Mouse (Mus musculus) lung, embryonic 16.5 days (tissue): ENCODE results near the gene Pdss2. TPM values are rescaled to one million over a fixed set of nuclear protein-coding genes. Genes with fewer than 3 reads are reported as not detected.

ENCODE experiments used
- ATAC-seq: fragments of 200-750 bp; cut with Nextera tagmentation; 2 replicates; pipeline ENCODE4 v1.8.0; 2017; ENCODE audit warnings: low read depth, mild to moderate bottlenecking, moderate library complexity
- H3K27ac ChIP-seq: fragments of 300-500 bp; sonication (generic); 2 replicates; pipeline ENCODE4 v1.5.1; 2014; ENCODE audit warnings: mild to moderate bottlenecking, control low read depth, low read length
- H3K27me3 ChIP-seq: fragments of 300-500 bp; sonication (generic); 2 replicates; pipeline ENCODE4 v1.6.1; 2014; ENCODE audit warnings: low read depth, low read length, mixed read lengths; ENCODE audit not compliant: control insufficient read depth, insufficient read depth
- H3K36me3 ChIP-seq: fragments of 300-500 bp; sonication (generic); 2 replicates; pipeline ENCODE4 v1.6.1; 2014; ENCODE audit warnings: low read length; ENCODE audit not compliant: control insufficient read depth, insufficient read depth
- H3K4me1 ChIP-seq: fragments of 300-500 bp; sonication (generic); replicated peaks from 2 replicates; pipeline ENCODE4 v1.6.1; 2014; ENCODE audit warnings: low read length, mixed read lengths; ENCODE audit not compliant: control insufficient read depth, insufficient read depth
- H3K4me2 ChIP-seq: fragments of 300-500 bp; sonication (generic); 2 replicates; pipeline ENCODE4 v1.6.1; 2014; ENCODE audit warnings: low read depth, low read length, control low read depth
- H3K4me3 ChIP-seq: fragments of 300-500 bp; sonication (generic); 2 replicates; pipeline ENCODE4 v1.5.1; 2014; ENCODE audit warnings: mild to moderate bottlenecking, low read length, control low read depth
- H3K9ac ChIP-seq: fragments of 300-500 bp; sonication (generic); 2 replicates; pipeline ENCODE4 v1.6.1; 2014; ENCODE audit warnings: low read length, control low read depth
- H3K9me3 ChIP-seq: fragments of 300-500 bp; sonication (generic); 2 replicates; pipeline ENCODE4 v1.6.1; 2016; ENCODE audit warnings: low read length; ENCODE audit not compliant: control insufficient read depth
- WGBS: fragments of 180-500 bp; shearing (Covaris S2); extraction: QIAGEN DNeasy Blood & Tissue Kit; methylation state at CpG from one replicate; pipeline ENCODE4 v1.1.7; 2014; 5-methylcytosine and 5-hydroxymethylcytosine counted together
- polyA plus RNA-seq: library from polyadenylated mRNA; unstranded; fragments of >200 nt; fragmentation: Nextera tagmentation; extraction: Ambion mirVana; gene quantifications from 2 replicates; pipeline ENCODE4 v1.2.1, GENCODE M21; 2015

Pdss2 gene
- polyA plus RNA-seq, 1 experiment from 2014 or later, result 10.0 TPM

DNA sequence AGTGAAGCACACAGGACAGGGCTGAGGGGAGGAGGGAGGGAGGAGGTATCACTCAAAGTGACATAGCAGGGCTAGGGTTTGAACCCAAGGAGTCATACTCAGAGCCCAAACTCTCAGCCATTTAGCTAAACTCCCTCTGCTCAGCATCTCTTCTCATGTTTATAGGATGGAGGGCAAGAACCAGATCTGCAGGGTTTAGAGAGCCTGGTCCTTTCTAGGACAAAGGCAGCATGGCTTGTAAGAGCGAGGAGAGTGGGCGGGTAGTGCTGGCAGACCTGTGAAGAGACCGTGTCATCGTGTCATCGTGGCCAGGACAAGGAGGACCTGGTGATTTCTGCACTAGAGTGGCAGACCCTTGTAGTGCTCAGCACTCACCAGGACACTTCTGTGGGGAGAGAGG, 99.7 kb downstream of the Pdss2 start:
- WGBS, result 85% methylated on average over 5 of the region's 5 CpGs
- no peaks in the 10 kb centered on the region for H3K4me1 ChIP-seq
- no peak overlapping the region for H3K4me3 ChIP-seq
- H3K27ac ChIP-seq, result no peak overlapping the region
- H3K9me3 ChIP-seq, result no peaks in the 10 kb centered on the region
- no peak for ATAC-seq
- H3K27me3 ChIP-seq, result no peaks in the 10 kb centered on the region
- no peak overlapping the region for H3K9ac ChIP-seq
- no peaks in the 10 kb centered on the region for H3K36me3 ChIP-seq
- H3K4me2 ChIP-seq, result no peak overlapping the region

DNA sequence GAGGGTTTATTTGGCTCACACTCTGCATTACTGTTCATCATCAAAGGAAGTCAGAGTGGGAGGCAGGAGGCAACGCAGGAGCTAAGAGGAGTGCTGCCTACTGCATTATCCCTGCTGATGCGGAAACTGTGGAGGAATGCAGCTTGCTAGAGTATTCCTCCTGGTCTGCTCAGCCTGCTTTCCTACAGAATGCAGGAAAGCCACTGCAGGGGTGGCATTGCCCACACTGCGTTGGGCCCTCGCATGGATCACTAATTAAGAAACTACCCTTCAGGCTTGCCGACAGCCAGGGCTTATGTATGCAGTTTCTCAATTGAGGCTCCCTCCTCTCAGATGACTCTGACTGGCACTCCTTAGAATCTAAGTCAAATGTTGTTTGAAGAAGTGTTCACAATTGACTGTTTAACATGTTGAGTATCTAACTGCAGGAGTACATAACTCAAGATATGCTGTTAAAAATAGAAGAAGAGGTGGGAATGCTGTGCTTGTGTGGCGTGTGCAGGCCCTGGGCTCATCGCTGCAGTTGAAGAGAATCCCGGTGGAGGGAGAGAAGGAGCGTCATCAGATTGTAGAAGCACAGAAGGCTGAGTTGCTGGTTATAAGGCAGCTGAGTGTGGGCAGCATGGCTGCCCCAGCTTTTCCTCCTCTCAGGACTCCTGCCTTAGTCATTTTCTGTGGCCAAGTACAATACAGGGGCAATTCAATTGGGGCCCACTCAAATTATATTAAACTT, 101.3 kb downstream of the Pdss2 start:
- 65% methylated on average over 9 of the region's 9 CpGs for WGBS
- H3K9me3 ChIP-seq, result no peaks in the 10 kb centered on the region
- ATAC-seq, result no peak
- H3K36me3 ChIP-seq, result no peaks in the 10 kb centered on the region
- no peaks in the 10 kb centered on the region for H3K27me3 ChIP-seq
- no peak overlapping the region for H3K9ac ChIP-seq
- no peak overlapping the region for H3K27ac ChIP-seq
- H3K4me2 ChIP-seq, result no peak overlapping the region
- H3K4me1 ChIP-seq, result no peaks in the 10 kb centered on the region
- no peak overlapping the region for H3K4me3 ChIP-seq

DNA sequence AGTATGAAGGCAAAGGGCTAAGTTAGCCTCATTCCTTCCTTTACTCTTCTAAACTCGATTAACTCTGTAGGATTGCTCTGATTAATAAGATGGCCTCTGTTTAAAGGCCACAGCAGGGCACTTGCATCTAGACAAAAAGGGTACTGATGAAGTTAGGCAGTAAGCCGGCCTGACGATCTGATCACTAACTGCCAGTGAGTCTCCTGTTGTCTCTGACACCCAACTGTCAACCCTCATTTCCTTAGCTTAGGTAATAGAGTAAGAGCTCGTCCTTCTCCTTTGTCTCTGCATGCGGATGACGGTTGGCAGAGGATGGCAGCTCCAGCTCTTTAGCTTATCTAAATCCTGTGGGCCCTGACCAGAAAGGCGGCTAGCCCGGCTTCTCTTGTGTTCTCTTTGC, 102.1 kb downstream of the Pdss2 start:
- H3K4me3 ChIP-seq, result no peak overlapping the region
- H3K9me3 ChIP-seq, result no peaks in the 10 kb centered on the region
- no peak overlapping the region for H3K9ac ChIP-seq
- H3K4me1 ChIP-seq, result no peaks in the 10 kb centered on the region
- H3K36me3 ChIP-seq, result no peaks in the 10 kb centered on the region
- H3K27ac ChIP-seq, result no peak overlapping the region
- no peak overlapping the region for H3K4me2 ChIP-seq
- no peak for ATAC-seq
- 68% methylated on average over 8 of the region's 8 CpGs for WGBS
- no peaks in the 10 kb centered on the region for H3K27me3 ChIP-seq

DNA sequence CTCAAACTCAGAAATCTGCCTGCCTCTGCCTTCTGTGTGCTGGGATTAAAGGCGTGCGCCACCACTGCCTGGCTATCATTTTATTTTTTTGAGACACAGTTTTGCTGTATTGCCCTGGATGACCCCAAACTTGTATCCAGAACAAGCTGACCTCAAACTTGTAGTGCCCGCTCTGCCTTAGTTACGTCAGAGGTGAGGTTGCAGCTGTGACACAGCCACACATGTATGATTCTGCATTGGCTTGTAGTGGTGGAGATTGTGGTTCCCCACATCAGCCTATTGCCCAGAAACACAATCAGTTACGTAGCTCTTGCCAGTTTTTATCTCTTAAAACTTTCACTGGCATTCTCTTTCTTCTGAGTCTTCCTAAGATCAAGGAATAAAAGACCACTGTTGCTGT, 108.5 kb downstream of the Pdss2 start:
- Histone ChIP-seq H3K4me2 (no peak overlapping the region), H3K36me3 (no peaks in the 10 kb centered on the region), H3K9ac (no peak overlapping the region), H3K4me3 (no peak overlapping the region), H3K9me3 (no peaks in the 10 kb centered on the region), H3K27me3 (no peaks in the 10 kb centered on the region), H3K4me1 (no peaks in the 10 kb centered on the region), H3K27ac (no peak overlapping the region)
- ATAC-seq, result no peak
- 95% methylated on average over 5 of the region's 5 CpGs for WGBS

DNA sequence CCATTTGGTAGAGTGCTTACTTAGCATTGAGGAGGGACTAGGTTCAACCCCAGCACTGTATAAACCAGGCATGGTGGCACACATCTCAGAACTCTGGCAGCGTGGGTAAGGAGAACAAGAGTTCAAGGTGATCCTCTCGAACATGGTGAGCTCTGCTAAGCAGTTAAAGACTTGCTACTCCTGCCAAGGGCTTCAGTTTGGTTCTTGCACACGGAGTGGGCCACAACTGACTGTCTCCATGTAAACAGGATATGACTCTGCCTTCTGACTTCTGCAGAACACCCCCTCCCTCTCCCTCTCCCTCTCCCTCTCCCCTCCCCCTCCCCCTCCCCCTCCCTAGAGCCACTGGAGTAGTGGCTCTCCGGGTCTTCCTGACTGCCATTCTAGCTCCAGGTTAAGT, 109.4 kb downstream of the Pdss2 start:
- no peaks in the 10 kb centered on the region for H3K36me3 ChIP-seq
- no peaks in the 10 kb centered on the region for H3K9me3 ChIP-seq
- H3K9ac ChIP-seq, result no peak overlapping the region
- no peak overlapping the region for H3K4me2 ChIP-seq
- no peaks in the 10 kb centered on the region for H3K4me1 ChIP-seq
- no peak overlapping the region for H3K4me3 ChIP-seq
- H3K27ac ChIP-seq, result no peak overlapping the region
- WGBS, result 45% methylated on average over 4 of the region's 4 CpGs
- H3K27me3 ChIP-seq, result no peaks in the 10 kb centered on the region
- ATAC-seq, result no peak

DNA sequence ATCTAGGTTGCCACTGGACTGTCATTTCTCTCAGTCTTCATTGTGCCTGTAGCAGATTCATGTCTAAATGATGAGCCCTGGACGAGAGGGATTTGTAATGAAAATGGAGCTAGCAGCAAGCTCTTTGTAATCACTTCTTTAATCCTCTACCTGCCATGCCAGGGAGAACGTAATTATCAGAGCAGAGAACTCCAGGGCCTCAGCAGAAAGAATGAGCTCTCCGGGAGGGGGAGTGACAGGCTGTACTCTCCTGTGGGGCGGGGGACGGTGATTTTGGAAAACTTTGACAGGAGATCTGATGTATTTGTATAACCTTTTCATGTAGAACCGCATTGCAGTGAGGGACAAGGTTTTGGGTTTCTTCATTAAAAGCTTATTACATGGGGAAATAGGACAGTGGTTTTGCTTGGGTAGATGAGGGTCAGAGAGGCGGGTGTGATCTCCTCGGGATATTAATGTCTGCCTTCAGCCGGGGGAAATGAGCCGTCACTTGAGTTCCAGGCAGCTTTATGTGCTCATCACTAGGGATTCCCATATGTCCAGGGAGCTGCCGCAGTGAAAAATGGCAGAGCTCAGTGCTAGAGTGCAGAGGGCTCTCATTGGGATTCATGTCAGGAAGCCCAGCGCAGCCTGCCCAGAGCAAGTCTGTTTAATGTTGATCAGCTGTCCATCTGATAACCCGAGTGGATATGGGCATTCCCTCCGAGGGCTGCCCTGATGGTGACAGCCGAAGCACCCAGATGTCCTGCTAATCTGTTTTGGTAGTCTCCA, 110.8 kb downstream of the Pdss2 start:
- Histone ChIP-seq H3K4me3 (no peak overlapping the region), H3K9me3 (no peaks in the 10 kb centered on the region), H3K4me1 (no peaks in the 10 kb centered on the region), H3K27me3 (no peaks in the 10 kb centered on the region), H3K27ac (no peak overlapping the region), H3K4me2 (no peak overlapping the region), H3K9ac (no peak overlapping the region), H3K36me3 (no peaks in the 10 kb centered on the region)
- 37% methylated on average over 15 of the region's 15 CpGs for WGBS
- no peak for ATAC-seq

DNA sequence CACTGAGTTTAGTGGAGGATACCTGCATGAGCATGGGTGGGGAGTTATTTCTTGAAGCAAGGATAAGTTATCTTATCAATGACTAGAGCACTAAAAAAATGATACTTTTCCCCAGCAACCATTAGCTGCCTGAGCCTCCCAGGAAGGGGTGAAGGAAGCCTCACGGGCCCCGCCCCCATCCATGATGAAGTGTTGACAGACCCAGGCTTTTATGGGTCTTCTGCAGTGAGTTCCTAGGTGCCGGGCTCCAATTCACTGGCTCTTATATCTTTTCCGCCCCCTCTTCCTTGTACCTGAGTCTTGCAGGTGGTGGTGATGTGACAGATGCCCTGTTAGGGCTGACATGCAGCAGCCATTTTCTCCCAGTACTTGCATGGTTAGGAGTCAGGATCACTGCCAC, 114.6 kb downstream of the Pdss2 start:
- H3K27ac ChIP-seq, result no peak overlapping the region
- H3K9ac ChIP-seq, result no peak overlapping the region
- H3K4me3 ChIP-seq, result no peak overlapping the region
- H3K4me2 ChIP-seq, result no peak overlapping the region
- no peak for ATAC-seq
- 25% methylated on average over 4 of the region's 4 CpGs for WGBS
- H3K36me3 ChIP-seq, result no peaks in the 10 kb centered on the region
- H3K9me3 ChIP-seq, result no peaks in the 10 kb centered on the region
- no peaks in the 10 kb centered on the region for H3K27me3 ChIP-seq
- no peaks in the 10 kb centered on the region for H3K4me1 ChIP-seq

DNA sequence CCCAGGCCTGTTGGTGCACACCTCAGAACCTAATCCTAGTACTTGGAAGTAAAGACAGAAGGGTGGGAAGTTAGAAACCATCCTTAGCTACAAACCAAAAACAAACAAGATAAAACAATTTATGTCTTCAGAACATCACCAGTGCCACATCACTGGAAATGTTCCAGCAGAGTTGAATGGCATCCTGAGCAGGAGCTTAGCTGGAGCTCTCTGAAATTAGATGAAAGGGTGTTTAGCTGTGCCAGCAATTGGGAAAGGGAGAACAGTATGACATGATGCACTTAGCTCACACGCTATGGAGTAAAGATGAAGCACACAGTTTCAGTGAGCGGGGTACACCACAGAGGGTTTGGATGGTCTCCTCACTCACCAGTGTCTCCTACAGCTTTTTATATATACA, 115.8 kb downstream of the Pdss2 start:
- Histone ChIP-seq H3K9me3 (no peaks in the 10 kb centered on the region), H3K4me2 (no peak overlapping the region), H3K4me3 (no peak overlapping the region), H3K27ac (no peak overlapping the region), H3K27me3 (no peaks in the 10 kb centered on the region), H3K9ac (no peak overlapping the region), H3K4me1 (no peaks in the 10 kb centered on the region), H3K36me3 (no peaks in the 10 kb centered on the region)
- 83% methylated on average over 2 of the region's 2 CpGs for WGBS
- no peak for ATAC-seq

DNA sequence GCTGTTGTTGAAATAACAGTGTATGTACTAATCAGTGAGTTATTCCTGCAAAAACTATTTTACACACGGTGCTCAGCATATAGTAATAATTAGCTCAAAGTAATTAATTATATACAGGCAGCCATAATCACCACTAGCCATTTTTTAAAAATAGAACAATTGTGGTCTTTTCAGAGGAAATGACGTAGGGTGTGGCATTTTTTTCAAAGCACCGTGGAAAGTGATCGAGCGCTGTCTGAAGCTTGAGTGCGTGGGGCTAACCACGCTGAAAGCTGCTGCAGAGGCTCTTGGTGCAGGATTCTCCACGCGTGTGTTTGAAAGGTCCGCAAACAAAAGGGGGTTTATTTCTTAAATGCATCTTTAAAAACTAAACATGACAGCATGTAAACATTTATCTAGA, 118.5 kb downstream of the Pdss2 start:
- no peak overlapping the region for H3K9ac ChIP-seq
- no peak overlapping the region for H3K27ac ChIP-seq
- H3K9me3 ChIP-seq, result no peaks in the 10 kb centered on the region

More for the DNA sequence above, 118.5 kb downstream of the Pdss2 start:
- 67% methylated on average over 10 of the region's 10 CpGs for WGBS
- H3K27me3 ChIP-seq, result no peaks in the 10 kb centered on the region
- H3K36me3 ChIP-seq, result no peaks in the 10 kb centered on the region
- H3K4me3 ChIP-seq, result no peak overlapping the region
- no peak overlapping the region for H3K4me2 ChIP-seq
- H3K4me1 ChIP-seq, result no peaks in the 10 kb centered on the region
- ATAC-seq, result no peak
